Mouse (Mus musculus) heart, postnatal 25 days (tissue): Measurements from ENCODE around the gene Lsm10. TPM values are rescaled to one million over a fixed set of nuclear protein-coding genes. Genes with fewer than 3 reads are reported as not detected.

ENCODE experiments used
- DNase-seq: peaks from one replicate; pipeline ENCODE4 v3.0.0; 2022; ENCODE audit warnings: low spot score
- intact Hi-C: fragments of 180-260 bp; cut with DNase I; formaldehyde crosslinking; loops from one replicate; pipeline ENCODE4 v1.15.1; 2025
- total RNA-seq, 2 experiments: library from RNA; stranded (reverse); gene quantifications; 2 replicates each; pipeline ENCODE4 v1.2.3; 2021

Gene Lsm10
- total RNA-seq, 2 experiments from 2014 or later: 10.7 to 12.1 TPM

- intact Hi-C loops: no loop called here
- no peak for DNase-seq
Measured at GRCm38 (mm10) chr4:126115411-126115810, 19.0 kb downstream of the Lsm10 start.

- DNase-seq: no peak
- intact Hi-C loops: no loop called here
Measured at GRCm38 (mm10) chr4:126115871-126116521, 19.6 kb downstream of the Lsm10 start.

GRCm38 (mm10) chr4:126117116-126117515 lies 20.7 kb downstream of the Lsm10 start:
- intact Hi-C loops: no loop called here
- DNase-seq: no peak

GRCm38 (mm10) chr4:126118651-126119050 lies 22.2 kb downstream of the Lsm10 start:
- intact Hi-C loops: no loop called here
- no peak for DNase-seq

GRCm38 (mm10) chr4:126119051-126119450 lies 22.6 kb downstream of the Lsm10 start:
- intact Hi-C loops: no loop called here
- DNase-seq: no peak

- intact Hi-C loops: no loop called here
- DNase-seq: no peak
Measured at GRCm38 (mm10) chr4:126120052-126120451, 23.6 kb downstream of the Lsm10 start.

GRCm38 (mm10) chr4:126120506-126120905 lies 24.1 kb downstream of the Lsm10 start:
- no peak for DNase-seq
- intact Hi-C loops: no loop called here

GRCm38 (mm10) chr4:126123309-126124040 lies 27.1 kb downstream of the Lsm10 start:
- no peak for DNase-seq
- intact Hi-C loops: no loop called here

GRCm38 (mm10) chr4:126130502-126130901 lies 34.1 kb downstream of the Lsm10 start:
- no peak for DNase-seq
- intact Hi-C loops: no loop called here

- intact Hi-C loops: no loop called here
- no peak for DNase-seq
Measured at GRCm38 (mm10) chr4:126131290-126132121, 35.1 kb downstream of the Lsm10 start.

- intact Hi-C loops: no loop called here
Measured at GRCm38 (mm10) chr4:126132636-126133264, 36.3 kb downstream of the Lsm10 start.

GRCm38 (mm10) chr4:126134236-126134635 lies 37.8 kb downstream of the Lsm10 start:
- DNase-seq: no peak
- intact Hi-C loops: no loop called here

More at GRCm38 (mm10) chr4:126132636-126133264, 36.3 kb downstream of the Lsm10 start:
- no peak for DNase-seq

GRCm38 (mm10) chr4:126134639-126135038 lies 38.2 kb downstream of the Lsm10 start:
- no peak for DNase-seq
- intact Hi-C loops: no loop called here

- intact Hi-C loops: no loop called here
Measured at GRCm38 (mm10) chr4:126137773-126138172, 41.4 kb downstream of the Lsm10 start.

GRCm38 (mm10) chr4:126141021-126141420 lies 44.6 kb downstream of the Lsm10 start:
- DNase-seq: no peak

More at GRCm38 (mm10) chr4:126137773-126138172, 41.4 kb downstream of the Lsm10 start:
- no peak for DNase-seq

GRCm38 (mm10) chr4:126145396-126145795 lies 49.0 kb downstream of the Lsm10 start:
- intact Hi-C loops: loop anchor here (5.0 kb wide), 1 partner anchor 33 kb away; no protein-coding TSS in a partner anchor
- DNase-seq: no peak

More at GRCm38 (mm10) chr4:126141021-126141420, 44.6 kb downstream of the Lsm10 start:
- intact Hi-C loops: no loop called here

- DNase-seq: no peak
- intact Hi-C loops: loop anchor here (5.0 kb wide), 1 partner anchor 35 kb away; no protein-coding TSS in a partner anchor
Measured at GRCm38 (mm10) chr4:126146974-126147532, 50.6 kb downstream of the Lsm10 start.

- intact Hi-C loops: loop anchor here (5.0 kb wide), 1 partner anchor 35 kb away; no protein-coding TSS in a partner anchor
- peak; percentile 63 for DNase-seq
Measured at GRCm38 (mm10) chr4:126147533-126148160, 51.2 kb downstream of the Lsm10 start, which contains the start of gene Eva1b. Eva1b (plus strand) TSS chr4:126147744.
